Mouse (Mus musculus): ENCODE results near the gene Arpc4.

GRCm38 (mm10) chr6:113402094-113402493, 24.2 kb downstream of the Arpc4 start:
- TF ChIP-seq POLR2A (IDR thresholded peaks at IDR 0.05; ENCODE audit: control insufficient read depth, low read depth, low read length) (no peak), CTCF (IDR thresholded peaks at IDR 0.05; ENCODE audit: control insufficient read depth, insufficient read depth, insufficient replicate concordance, low read depth, low read length) (no peak)
